Mouse (Mus musculus) testis, adult 2 months (tissue): ENCODE measurements around the gene Gna14.

Experiments used
- CTCF ChIP-seq: fragments of 200-500 bp; IDR thresholded peaks from 2 replicates; pipeline ENCODE4 v1.5.1; 2012; ENCODE audit warnings: low read depth, mild to moderate bottlenecking, inconsistent platforms, low read length, moderate library complexity; ENCODE audit not compliant: control insufficient read depth, insufficient read depth, insufficient replicate concordance
- POLR2A ChIP-seq: fragments of 200-500 bp; IDR thresholded peaks from 2 replicates; pipeline ENCODE4 v1.6.1; 2012; ENCODE audit warnings: low read depth, mild to moderate bottlenecking, inconsistent platforms, low read length, moderate library complexity; ENCODE audit not compliant: control insufficient read depth

DNA sequence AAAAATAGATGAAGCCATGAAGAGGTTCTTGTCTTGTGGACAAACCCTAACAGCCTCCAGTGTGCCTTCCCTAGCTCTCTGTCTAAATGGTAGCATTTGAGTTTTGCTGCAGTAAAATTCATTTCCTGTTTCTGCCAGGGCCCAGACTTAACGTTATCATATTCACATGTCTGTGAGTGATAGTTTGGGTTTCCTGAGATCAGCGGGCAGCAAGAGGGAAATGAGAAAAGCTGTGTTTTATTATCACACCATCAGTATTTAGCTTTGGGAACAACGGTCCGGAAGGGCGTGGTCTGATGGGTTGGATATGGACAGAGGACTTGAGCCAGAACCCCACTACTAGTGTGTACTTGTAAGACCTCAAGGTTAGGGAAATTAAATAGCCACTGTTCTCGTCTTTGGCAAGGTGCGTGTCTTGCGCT, 42.6 kb downstream of the Gna14 start:
- no peak for TF ChIP-seq CTCF
- no peak for TF ChIP-seq POLR2A
